Mouse (Mus musculus) urinary bladder, adult 2 months (tissue): ENCODE data around the gene Ppm1l. TPM values are rescaled to one million over a fixed set of nuclear protein-coding genes. Genes with fewer than 3 reads are reported as not detected.

Experiments
- DNase-seq: peaks from one replicate; pipeline ENCODE4 v3.0.0; 2022; ENCODE audit warnings: low spot score
- polyA plus RNA-seq: library from polyadenylated mRNA; depleted of rRNA; stranded (reverse); fragments of >200 nt; gene quantifications from 2 replicates; pipeline ENCODE4 v1.2.3, GENCODE M21; 2012

Ppm1l gene
- polyA plus RNA-seq, 1 experiment, result 6.7 TPM

DNA sequence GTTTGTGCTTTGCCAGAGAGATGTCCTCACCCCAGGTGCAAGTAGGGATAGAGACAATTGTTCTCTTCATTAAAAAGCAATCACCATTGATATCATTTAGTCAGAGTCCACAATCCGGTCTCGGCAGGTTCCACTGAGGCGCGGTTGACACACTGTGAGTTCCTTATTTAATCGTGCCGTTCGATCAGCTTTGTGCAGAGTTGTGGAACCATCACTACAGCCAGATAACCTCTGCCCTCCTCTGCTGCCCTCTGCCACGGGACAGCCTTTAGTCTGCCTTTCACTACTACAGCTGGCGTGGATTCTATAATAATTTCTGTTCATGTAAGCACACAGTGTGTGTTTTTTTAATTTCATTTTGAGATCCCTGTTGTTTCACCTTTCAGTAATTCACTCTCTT is 17.2 kb downstream of the Ppm1l start:
- DNase-seq, result no peak

GRCm38 (mm10) chr3:69340486-69340885 is 23.8 kb downstream of the Ppm1l start:
- no peak for DNase-seq

DNA sequence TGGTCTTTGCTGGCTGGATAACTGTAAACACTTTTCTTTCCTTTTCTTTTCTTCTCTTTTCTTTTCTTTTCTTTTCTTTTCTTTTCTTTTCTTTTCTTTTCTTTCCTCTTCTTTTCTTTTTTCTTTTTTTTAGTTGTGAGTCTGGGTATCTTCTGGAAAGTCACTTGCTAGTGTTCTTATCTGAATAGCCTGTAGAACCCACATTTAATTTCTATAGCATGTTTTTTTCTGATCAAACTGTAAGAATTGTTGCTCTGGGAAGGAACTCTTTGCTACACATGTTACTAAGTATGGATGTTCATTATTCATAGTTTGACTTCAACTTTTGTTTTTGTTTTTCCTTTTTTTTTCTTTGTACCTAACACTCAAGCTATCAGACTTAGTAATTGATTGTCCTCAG is 24.3 kb downstream of the Ppm1l start:
- no peak for DNase-seq

DNA sequence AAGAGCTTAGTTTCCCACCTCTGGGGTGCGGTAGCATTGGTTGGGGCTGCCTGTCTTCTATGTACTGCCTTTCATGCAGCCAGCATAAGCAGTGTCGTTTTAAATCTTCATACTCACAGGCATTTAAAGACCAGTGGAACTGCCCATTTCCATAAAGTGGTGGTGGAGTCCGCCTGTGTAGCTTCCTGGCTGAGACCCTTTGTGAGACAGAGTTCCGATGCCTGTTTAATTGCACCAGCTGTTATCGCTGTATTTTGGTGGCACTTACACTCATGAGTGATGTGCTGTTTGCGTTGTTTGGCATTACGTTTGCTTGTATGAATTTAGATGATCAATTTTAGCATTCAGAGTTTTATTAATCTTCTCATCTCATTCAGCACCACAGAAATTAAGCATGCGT is 24.9 kb downstream of the Ppm1l start:
- DNase-seq, result no peak

GRCm38 (mm10) chr3:69342247-69342921 is 25.7 kb downstream of the Ppm1l start:
- no peak for DNase-seq

- DNase-seq, result no peak
These were observed 26.5 kb downstream of the Ppm1l start for GRCm38 (mm10) chr3:69343124-69343523.

DNA sequence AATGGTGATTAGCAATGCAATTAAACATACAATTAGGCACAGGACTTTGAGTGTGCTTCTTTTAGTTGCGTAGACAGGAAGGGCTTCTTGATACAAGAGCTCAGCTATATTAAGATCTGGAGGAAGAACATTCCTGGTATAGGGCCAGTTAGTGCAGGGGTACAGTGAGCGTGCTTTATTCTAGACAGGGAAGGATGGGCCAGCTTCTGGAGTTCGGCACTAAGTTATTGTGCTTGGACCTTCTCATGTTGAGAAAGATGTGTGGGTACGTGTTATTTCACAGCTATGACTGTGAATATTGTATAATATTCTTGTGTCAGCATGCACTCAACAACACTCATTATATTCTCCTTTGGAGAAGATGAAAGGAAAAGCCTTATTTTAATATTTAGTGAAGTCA is 29.9 kb downstream of the Ppm1l start:
- DNase-seq, result no peak

GRCm38 (mm10) chr3:69348197-69348920 is 31.7 kb downstream of the Ppm1l start:
- no peak for DNase-seq

- no peak for DNase-seq
These were observed 32.2 kb downstream of the Ppm1l start for GRCm38 (mm10) chr3:69348921-69349237.

GRCm38 (mm10) chr3:69349973-69350372 is 33.3 kb downstream of the Ppm1l start:
- no peak for DNase-seq

GRCm38 (mm10) chr3:69352194-69352593 is 35.5 kb downstream of the Ppm1l start:
- no peak for DNase-seq

DNA sequence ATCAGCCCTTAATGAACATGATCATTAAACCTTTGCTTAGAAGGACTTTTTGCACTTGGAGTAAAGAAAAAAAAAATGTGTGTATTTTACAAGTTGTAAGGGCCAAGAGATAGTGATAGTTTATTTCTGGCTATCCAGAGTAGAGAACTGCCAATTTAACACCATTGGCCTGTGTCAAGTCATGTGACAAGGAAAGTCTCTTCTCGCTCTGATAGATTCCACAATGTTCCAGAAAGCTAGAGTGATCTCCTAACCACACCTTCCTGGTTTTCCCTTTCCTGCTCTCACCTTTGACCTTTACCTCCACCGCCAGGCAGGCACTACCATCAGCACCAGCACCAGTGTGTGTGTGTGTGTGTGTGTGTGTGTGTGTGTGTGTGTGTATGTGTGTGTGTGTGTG is 38.0 kb downstream of the Ppm1l start:
- DNase-seq, result no peak

DNA sequence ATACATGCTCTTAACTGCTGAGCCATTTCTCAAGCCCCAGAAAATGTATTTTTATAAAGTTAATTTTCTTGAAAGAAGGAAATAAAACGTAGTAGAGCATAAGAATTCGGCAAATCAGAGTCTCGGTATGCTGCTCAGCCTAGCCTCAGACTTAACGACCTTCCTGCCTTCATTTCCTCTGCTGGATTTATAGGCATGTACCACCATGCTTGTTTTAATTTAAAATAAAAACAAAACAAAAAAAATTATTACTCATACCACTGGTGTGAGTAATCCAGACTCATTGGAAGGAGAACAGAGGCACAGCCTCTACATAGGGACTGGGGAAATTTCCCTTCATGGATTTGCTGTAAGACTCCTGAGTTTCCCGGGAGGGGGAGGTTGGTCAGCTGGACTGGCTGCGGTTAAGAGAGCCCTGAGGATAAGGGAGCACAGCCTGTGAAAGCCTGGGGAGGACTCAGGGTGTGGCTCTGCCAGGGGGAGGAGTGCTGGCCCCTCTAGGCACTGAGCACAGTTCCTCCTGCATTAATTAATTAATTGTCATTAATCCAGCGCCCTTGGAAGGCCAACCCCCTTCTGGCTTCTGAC is 39.5 kb downstream of the Ppm1l start:
- no peak for DNase-seq

GRCm38 (mm10) chr3:69356781-69357180 is 40.1 kb downstream of the Ppm1l start:
- DNase-seq, result no peak

- DNase-seq, result no peak
These were observed 41.4 kb downstream of the Ppm1l start for GRCm38 (mm10) chr3:69357897-69358619.

DNA sequence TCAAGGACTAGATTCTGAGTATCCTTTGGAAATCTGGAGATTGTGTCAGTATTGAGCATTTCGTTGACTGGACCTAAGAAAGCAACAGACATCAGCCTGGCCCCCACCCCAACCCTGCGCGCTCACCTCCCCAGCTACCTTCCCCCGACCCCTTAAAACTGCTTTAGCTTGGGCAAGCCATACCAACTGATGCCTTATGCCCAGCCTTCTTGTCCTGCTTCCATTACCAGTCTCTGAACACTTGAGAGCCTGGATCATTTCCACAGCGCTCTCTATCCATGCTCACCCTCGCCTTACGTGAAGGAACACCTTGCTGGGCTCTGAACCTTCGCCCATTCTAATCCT is 41.9 kb downstream of the Ppm1l start:
- DNase-seq, result no peak

DNA sequence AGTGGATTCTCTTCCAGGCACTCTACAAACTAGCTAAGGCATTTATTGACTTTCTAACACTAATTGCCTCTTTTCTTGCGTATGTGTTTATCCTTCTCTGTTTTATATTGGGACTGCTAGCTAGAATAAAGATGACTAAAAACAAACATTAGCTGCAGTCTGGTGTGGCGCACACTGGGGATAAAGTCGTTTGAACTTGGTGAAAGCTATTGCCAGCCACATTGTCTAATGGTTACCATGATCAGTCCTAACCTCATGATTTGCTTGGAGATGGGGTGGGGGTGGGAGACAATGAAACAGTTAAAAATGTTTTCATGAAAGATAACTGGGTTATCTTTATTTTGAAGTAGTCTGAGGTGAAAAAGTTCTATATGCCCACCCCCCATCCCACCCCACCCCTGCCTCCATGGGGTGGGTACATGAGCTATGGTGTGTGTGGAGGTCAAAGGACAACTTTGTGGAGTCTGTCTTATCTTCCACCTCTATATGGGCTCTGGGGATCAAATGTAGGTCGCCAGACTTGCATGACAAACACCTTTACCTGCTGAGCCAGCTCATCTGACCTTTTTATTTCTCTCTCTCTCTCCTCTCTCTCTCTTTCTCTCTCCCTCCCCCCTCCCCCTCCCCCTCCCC is 43.7 kb downstream of the Ppm1l start:
- DNase-seq, result no peak

- DNase-seq, result no peak
These were observed 45.1 kb downstream of the Ppm1l start for GRCm38 (mm10) chr3:69361487-69362349.

DNA sequence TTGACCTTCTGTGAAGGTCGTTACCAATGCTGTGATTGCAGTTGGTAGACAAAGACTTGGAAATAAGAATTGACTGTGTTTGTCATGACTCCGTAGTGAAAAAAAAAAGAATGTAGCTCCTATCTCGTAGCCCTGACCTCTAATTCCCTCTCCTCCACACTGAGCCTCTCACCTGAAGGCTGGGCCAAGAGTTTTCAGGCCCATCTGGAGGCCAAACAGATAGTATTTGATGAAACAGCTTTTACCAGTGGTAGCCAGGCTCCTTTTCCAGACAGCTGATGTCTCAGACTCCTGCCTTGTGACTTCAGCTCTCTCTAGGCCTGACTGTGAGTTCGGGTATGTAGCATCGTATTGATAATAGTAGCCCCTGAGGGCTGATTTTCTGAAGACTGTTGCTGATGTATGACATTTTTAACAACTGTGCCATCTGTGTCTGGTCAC is 45.7 kb downstream of the Ppm1l start:
- no peak for DNase-seq

- DNase-seq, result no peak
These were observed 46.2 kb downstream of the Ppm1l start for GRCm38 (mm10) chr3:69362906-69363305.

DNA sequence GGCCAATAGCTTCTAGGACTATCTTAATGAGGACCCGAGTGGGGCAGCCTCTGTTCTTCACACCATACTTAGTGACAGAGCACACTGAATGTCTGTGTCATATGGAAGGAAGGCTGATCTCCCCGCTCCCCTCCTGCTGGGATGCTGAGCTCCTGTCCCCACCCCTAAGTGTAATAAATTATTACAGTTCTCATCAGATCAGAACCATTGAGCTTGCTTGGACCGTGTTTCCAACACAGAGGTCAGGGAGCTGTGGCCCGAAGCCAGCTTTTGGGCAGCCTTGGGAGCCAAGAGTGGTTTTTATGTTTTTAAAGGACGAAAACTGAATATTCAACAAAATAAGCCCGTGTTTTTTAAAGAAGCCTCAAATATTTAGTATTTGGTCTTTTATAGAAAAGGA is 47.5 kb downstream of the Ppm1l start:
- no peak for DNase-seq
